Mouse (Mus musculus) bone marrow, adult 2 months (tissue): ENCODE measurements around the gene Chil1. TPM values are rescaled to one million over a fixed set of nuclear protein-coding genes. Genes with fewer than 3 reads are reported as not detected.

Experiments used
- H3K27ac ChIP-seq: fragments of 200-500 bp; 2 replicates; pipeline ENCODE4 v1.5.1; 2012; ENCODE audit warnings: low read depth, mild to moderate bottlenecking, control low read depth, inconsistent platforms, low read length; ENCODE audit not compliant: control insufficient read depth, poor library complexity, insufficient read depth
- H3K4me1 ChIP-seq: fragments of 200-500 bp; 2 replicates; pipeline ENCODE4 v1.6.1; 2011; ENCODE audit warnings: low read length; ENCODE audit not compliant: control insufficient read depth, insufficient read depth
- H3K4me3 ChIP-seq: fragments of 200-500 bp; replicated peaks from 2 replicates; pipeline ENCODE3; 2011; ENCODE audit warnings: mild to moderate bottlenecking, low read depth, low read length, control low read depth; ENCODE audit not compliant: control insufficient read depth
- CTCF ChIP-seq: fragments of 200-500 bp; IDR thresholded peaks from 2 replicates; pipeline ENCODE4 v1.5.1; 2011; ENCODE audit warnings: low read length, control low read depth; ENCODE audit not compliant: control insufficient read depth, insufficient read depth
- POLR2A ChIP-seq: fragments of 200-500 bp; IDR thresholded peaks from 2 replicates; pipeline ENCODE4 v1.6.1; 2011; ENCODE audit warnings: low read depth, mild to moderate bottlenecking, control low read depth, low read length, borderline replicate concordance; ENCODE audit not compliant: control insufficient read depth
- WGBS: fragments of 180-500 bp; shearing (Covaris S2); methylation state at CpG from one replicate; pipeline ENCODE4 v1.1.7; 2018; 5-methylcytosine and 5-hydroxymethylcytosine counted together
- polyA plus RNA-seq: library from polyadenylated mRNA; stranded (reverse); fragments of >200 nt; gene quantifications from 2 replicates; pipeline ENCODE4 v1.2.4, GENCODE M21; 2011; ENCODE audit warnings: low replicate concordance; ENCODE audit not compliant: missing spikeins, insufficient read depth, insufficient read length

Chil1 gene
- polyA plus RNA-seq, 1 experiment = 135 TPM

DNA sequence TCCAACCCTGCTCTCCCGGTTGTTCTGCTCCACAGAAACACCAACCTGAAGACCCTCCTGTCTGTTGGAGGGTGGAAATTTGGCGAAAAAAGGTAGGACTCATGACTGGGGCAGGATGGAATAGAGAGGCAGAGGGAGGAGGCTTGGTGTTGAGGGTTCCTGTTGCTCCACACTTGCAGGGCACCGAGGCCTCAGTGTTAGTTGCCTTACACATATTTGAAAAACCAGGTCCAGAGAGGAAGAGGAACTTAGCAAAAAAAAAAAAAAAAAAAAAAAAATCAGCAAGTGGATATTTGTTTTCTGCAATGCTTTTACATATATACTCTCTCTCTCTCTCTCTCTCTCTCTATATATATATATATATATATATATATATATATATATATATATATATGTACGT, 2.1 kb downstream of the Chil1 start:
- Histone ChIP-seq H3K4me3 (peak overlapping the region; percentile 62), H3K27ac (peak overlapping the region; percentile 80), H3K4me1 (peaks cover 3% of the 10 kb centered on the region; the same call in 1 of the 2 replicates)
- 38% methylated on average over 4 of the region's 4 CpGs for WGBS
- no peak for TF ChIP-seq CTCF
- TF ChIP-seq POLR2A = no peak

DNA sequence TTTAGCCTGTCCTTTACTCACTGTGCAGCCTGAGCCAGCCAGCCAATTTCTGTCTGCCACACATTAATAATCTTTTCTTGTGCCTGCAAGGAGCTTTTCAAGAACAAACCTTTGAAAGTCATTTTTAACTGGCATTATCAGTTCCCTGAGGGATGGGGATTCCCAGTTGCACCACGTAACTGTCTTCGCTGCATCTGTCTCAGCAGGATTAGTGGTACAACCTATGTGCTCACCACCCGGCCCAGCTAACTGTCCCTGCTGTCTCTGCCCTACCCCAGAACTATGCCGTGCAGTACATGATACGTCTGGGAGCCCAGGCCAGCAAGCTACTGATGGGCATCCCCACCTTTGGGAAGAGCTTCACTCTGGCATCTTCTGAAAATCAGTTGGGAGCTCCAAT, 6.2 kb downstream of the Chil1 start:
- peaks cover 3% of the 10 kb centered on the region; the same call in 1 of the 2 replicates for H3K4me1 ChIP-seq
- WGBS = 86% methylated on average over 5 of the region's 5 CpGs
- TF ChIP-seq CTCF = no peak
- TF ChIP-seq POLR2A = no peak
- H3K4me3 ChIP-seq = no peak overlapping the region
- H3K27ac ChIP-seq = no peak overlapping the region

DNA sequence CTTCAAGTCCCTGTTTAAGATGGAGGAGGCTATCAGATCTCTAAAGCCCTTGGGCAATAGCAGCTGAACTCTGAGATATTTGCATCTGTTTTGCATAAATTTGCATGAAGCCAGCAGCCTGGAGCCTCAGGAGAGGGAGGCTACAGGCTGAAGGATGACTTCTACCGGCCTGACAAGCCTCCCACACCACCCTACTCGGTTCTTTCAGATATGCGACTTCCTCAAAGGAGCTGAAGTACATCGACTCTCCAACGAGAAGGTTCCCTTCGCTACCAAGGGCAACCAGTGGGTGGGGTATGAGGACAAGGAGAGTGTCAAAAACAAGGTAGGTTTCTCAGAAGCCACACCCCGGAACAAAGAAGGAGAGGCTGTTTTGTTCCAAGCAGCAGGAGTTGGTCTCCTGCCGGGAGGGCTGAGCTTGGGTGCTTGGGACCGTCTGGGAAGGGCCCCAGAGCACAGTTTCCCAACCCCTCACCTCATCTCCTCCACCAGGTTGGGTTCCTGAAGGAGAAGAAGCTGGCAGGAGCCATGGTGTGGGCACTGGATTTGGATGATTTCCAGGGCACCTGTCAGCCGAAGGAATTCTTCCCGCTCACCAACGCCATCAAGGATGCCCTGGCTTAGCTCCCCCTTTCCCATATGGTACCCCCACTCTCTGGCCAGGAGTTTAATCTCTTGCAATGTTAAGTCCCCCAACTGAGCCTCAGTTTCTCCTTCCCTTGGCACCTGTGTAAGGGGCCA, 7.2 kb downstream of the Chil1 start:
- Histone ChIP-seq H3K4me3 (no peak overlapping the region), H3K4me1 (peaks cover 3% of the 10 kb centered on the region; the same call in 1 of the 2 replicates), H3K27ac (no peak overlapping the region)
- TF ChIP-seq CTCF = peak; percentile 21; the same call in 1 of the 2 replicates
- no peak for TF ChIP-seq POLR2A
- WGBS = 22% methylated on average over 12 of the region's 12 CpGs

DNA sequence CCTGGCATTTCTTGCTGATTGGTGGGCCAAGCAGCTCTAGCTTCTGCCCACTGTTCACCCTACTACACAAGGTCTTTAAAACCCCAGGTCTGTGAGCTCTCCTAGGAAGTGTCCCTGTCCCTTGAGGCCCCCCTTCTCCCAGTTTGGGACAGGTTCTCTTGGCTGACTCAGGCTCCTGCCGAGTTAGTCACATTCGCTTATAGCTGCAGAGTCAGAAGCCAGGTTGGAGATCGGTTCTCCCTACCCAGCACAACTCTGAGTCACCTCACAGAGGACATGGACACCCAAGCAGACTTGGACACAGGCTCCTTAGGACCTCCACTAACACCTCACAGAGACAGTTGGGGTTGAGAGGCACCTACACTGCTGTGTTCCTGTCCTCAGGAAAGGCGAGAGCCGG, 9.2 kb downstream of the Chil1 start:
- TF ChIP-seq POLR2A (no peak), CTCF (no peak)
- 84% methylated on average over 5 of the region's 5 CpGs for WGBS
- Histone ChIP-seq H3K4me3 (no peak overlapping the region), H3K4me1 (peaks cover 7% of the 10 kb centered on the region), H3K27ac (no peak overlapping the region)

DNA sequence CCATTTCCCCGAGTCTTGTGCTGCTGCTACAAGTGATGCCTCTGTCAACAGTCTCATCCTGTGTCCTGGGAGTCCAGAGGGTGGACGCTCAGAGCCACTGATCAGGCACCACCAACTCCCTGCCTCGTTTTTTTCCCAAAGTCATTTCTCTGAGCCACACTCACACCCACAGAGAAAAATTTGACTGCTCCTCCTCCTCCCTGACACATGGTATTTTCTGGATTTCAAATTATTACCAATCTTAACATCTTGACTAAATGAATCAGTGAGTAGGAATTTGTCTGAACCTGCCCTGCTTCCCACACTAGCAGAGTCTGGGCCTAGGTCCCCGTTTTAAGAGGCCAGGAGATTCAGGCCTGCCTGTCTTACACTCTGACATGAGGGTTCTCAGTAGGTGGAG, 10.0 kb downstream of the Chil1 start:
- TF ChIP-seq CTCF (no peak), POLR2A (no peak)
- WGBS = 67% methylated on average over 4 of the region's 4 CpGs
- Histone ChIP-seq H3K27ac (no peak overlapping the region), H3K4me1 (peaks cover 8% of the 10 kb centered on the region), H3K4me3 (no peak overlapping the region)

DNA sequence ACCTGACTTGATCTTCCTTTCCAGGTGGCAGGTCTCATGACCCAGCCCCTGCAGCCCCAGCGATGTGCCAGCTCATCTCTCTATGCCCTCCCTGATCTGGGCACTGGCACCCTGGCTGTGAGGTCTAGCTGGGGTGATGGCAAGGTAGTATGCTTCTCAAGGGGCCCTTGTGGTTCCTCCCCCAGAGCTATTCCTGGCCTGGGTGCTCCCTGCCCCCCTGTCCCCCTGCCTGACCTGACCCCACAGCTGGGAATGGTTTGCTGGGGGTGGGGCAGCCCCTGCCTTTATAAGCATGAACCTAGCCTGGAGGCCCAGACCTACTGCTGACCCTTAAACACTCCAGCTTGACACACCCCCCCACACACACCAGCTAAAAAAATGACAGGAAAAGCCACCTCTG, 11.2 kb downstream of the Chil1 start, which contains the start of gene Mybph:
TSS of gene Mybph (plus strand) at position 323 of the 400 bp plus-strand sequence.
- Histone ChIP-seq H3K27ac (no peak within 1 kb of the TSS), H3K4me1 (peaks cover 6% of the 10 kb centered on the region), H3K4me3 (no peak within 1 kb of the TSS)
- no peak for TF ChIP-seq POLR2A
- TF ChIP-seq CTCF = no peak
- WGBS = 58% methylated on average over 1 of the region's 1 CpGs

DNA sequence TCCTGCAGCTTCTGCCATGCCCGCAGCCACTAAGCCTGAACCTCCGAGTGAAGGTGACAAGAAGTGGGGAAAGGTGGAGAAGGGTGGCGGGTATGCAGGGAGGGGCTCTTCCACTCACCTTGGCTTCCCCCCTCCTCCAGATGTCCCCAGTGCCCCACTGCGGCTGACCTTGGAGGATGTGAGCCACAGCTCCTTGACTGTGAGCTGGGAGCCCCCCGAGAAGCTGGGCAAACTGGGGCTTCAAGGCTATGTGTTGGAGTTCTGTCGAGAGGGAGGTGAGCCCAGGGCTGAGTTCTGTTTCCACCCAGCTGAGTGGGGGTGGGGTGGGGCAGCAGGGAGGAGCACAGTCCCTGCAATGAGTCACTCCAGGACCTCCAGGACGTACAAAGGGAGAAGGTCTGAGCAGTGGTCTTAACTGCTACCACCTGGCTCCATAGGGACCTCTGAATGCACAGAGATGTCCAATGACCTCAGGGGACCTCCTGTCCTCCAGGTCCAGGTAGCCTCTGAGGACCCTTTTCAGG, 11.8 kb downstream of the Chil1 start:
- H3K4me1 ChIP-seq = peaks cover 6% of the 10 kb centered on the region
- no peak for TF ChIP-seq POLR2A
- TF ChIP-seq CTCF = no peak
- WGBS = 80% methylated on average over 7 of the region's 7 CpGs

DNA sequence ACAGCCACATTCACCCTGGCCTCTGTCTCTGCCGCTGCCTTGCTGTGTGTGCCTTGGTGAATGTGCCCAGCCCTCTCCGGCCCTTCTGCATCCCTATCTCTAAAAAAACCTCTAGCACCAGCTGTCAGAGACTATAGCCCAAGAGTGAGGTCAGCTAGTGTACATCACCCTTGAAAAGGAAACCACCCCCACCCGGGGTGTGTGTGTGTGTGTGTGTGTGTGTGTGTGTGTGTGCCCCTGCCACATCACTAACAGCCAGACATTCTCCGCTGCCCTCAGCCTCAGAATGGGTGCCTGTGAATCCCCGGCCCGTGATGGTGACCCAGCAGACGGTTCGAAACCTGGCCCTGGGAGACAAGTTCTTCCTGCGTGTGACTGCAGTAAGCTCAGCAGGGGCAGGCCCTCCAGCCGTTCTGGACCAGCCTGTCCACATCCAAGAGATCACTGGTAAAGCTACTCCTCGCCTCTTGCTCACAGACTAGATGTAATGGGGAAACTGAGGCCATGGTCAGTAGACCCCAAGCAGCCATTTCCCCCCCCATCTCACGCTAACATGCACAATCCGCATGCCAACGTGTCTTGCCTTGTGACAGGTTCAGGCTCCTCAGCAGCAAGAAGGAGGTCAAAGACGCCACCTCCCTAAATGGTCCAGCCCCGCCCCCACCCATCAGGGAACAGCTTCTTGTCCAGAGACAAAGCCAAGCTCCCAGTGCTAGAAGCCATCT, 12.5 kb downstream of the Chil1 start:
- H3K4me3 ChIP-seq = no peak overlapping the region
- H3K27ac ChIP-seq = no peak overlapping the region
- H3K4me1 ChIP-seq = peaks cover 6% of the 10 kb centered on the region
- TF ChIP-seq CTCF (no peak), POLR2A (no peak)
- 76% methylated on average over 16 of the region's 16 CpGs for WGBS

More for the DNA sequence above, 11.8 kb downstream of the Chil1 start:
- H3K27ac ChIP-seq = no peak overlapping the region
- H3K4me3 ChIP-seq = no peak overlapping the region

DNA sequence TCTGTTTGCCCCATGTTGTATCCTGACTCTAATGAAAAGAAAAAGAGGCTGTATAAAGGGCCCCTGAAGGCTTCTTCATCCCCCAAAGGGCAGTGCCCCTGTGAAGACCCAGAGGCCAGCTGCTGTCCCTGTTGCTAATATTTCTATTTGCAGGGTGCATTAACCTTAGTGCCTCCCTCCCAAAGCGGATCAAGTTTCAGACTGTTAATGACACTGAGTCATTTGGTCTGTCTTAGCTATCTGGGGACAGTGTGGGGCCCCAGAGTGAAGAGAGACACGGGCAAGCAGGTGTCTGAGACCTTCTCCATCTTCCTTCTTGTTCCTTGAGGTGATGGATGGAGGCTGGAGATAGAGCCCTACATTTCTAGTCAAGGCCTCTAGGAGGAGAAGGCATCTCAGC, 13.1 kb downstream of the Chil1 start:
- TF ChIP-seq CTCF (no peak), POLR2A (no peak)

More for the DNA sequence above, 13.1 kb downstream of the Chil1 start:
- no peak overlapping the region for H3K27ac ChIP-seq
- WGBS = 41% methylated on average over 2 of the region's 2 CpGs
- H3K4me3 ChIP-seq = no peak overlapping the region
- H3K4me1 ChIP-seq = peaks cover 6% of the 10 kb centered on the region
